Mouse (Mus musculus): Measurements from ENCODE around the gene Usp15.
A peak's percentile ranks its signal among the peaks of the same experiment; 100 is the strongest.

Usp15 gene

DNA sequence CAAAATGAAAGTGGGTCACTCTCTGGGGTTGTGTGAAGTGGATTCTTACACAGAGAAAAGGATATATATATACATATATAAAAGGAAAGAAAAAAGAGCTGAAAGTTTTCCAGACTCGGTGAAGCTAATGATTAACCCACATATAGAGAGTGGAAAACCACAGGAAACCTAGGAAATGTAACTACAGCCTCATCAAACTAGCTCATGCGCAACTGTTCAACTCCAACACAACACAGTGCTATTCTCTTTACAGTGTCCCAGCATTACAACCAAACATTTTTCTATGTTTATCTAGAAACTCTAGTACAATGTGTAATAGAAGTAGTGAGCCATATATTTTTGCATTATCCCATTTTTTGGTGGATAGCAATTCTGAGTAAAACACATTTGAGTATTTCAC is 96.2 kb downstream of the Usp15 start:
- no peak for DNase-seq

DNA sequence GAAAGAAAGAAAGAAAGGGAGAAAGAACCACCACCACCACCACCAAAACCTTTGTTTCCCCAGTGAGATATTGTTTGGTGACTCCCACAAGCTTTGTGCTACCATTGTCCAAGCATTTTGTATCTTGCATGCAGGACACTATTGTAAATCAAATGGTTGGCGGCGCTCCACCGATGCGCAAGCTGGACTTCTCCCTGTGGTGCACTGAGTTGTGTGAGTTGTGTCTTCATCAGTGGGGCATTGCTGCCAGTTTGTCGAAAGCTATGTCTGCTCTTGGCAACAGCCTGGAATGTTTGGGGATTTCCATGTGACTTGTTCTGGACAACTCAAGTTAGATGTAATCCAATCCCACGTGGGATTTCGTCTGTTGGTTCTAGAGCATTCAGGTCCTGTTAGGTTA is 102.3 kb downstream of the Usp15 start:
- no peak for DNase-seq

DNA sequence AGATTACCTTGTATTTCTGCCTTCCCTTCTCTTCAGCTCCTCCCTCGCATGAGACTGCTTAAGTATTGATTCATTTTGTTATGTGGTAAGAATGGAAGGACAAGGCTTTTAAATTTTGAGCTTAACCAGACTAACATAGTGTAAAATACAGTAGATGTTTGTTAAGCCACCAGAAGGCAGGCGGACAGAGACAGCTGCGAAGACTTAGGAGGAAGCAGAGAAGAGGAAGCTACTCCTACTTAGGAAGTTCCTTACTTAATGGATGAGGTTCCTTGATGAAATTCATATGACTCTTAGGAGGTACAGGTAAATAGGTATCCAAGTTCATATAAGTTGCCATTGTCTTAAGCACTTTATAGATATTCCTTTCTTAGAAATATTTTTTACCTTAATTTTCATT is 104.2 kb downstream of the Usp15 start:
- no peak for DNase-seq

- peak; percentile 27 for DNase-seq
Observed at GRCm38 (mm10) chr10:123091737-123092136, 105.1 kb downstream of the Usp15 start.

DNA sequence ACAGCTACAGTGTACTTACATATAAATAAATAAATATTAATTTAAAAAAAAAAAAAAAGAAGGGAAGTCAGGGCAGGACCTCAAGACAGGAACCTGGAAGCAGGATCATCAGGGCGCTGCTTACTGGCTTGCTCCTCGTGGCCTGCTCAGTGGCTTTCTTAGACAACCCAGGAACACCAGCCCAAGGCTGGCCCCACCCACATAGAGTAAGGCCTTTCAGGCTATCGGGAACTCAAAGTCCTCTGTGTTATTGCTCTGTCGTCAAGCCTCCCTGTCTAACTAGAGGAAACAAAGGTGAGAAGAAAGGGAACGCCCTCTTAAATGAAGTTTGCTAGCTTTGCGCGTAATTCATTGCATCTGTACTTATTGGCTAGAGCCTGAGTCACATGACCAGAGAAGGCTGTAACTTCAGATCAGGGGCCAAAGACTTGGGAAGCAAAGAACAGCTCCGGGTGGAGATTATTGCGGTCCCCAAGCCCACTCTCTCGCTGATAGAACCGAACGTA is 107.3 kb downstream of the Usp15 start:
- no peak for DNase-seq

DNA sequence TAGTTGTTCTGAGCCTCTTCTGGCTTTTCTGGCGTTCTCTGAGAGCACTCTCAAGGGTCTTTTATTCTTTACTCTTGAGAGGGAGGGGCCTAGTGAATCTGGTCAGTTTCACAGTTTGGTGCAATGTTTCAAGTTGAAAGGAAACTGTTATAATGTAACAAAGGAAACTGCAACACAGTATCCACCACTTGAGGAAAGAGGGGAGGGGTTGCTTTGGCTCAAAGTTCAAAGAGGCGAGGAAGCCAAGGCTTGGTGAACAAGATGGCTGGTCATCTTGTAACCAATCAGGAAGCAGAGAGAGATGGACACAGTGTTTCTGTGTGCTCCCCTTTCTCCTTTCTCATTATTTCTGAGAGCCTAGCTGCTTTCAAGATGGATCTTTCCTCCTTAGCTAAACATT is 109.9 kb downstream of the Usp15 start:
- no peak for DNase-seq

- DNase-seq, result no peak
Observed at GRCm38 (mm10) chr10:123084900-123085641, 111.7 kb downstream of the Usp15 start.

DNA sequence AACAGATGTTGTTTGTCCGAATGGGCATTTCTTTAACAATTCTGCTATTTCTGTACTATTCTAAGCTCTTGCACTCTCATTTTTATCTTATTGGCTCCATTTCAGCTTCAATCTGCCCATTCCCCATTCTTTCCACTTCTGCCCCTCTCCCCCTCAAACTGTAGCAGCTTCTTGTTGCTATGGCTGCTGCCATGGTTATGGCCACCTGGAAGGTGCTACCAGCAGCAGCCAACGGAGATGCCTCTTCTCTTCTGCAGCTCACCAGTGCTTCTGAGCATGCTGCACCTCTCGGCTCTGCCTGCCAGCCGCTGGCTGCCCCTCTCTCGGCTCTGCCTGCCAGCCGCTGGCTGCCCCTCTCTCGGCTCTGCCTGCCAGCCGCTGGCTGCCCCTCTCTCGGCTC is 112.5 kb downstream of the Usp15 start:
- no peak for DNase-seq

DNA sequence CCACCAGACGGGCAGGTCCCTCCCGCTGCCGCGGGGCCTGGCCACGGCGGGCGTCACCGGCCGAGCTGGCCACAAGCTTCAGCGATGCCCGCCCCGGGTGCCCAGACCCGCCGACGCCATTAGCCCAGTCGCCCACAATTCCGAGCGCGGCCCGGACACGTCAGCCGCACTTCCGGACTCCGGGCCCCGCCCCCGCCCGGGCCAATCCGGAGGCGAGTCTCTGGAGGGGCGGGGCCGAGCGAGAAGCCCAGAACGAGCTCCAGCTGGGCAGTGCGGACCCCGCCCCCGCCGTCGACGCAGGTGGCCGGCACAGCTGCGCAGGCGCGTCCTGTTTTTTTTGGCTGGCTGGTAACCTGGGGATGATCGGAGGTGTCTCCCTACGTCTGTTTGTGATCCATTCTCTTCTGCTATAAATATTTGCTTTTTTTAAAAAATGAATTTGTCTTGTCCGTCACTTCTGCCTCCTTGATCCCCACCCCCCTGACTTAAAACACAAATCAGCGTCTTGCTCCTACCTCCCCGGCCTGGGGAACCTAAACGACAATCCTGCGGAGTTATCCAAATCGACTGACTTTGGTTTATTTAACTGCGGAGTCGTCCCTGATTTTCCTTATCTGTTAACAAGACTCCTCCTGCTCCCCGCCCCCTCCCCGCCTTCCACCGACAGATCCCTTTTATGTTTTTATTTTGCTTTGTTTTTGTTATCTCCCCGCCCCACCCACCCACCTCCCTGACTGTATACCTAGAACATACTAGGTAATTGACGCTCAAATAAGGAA is 120.4 kb downstream of the Usp15 start, which contains the start of gene Mon2:
Gene Mon2 (minus strand): TSS at position 261 of the 779 bp plus-strand sequence.
- DNase-seq, result peak; percentile 97

DNA sequence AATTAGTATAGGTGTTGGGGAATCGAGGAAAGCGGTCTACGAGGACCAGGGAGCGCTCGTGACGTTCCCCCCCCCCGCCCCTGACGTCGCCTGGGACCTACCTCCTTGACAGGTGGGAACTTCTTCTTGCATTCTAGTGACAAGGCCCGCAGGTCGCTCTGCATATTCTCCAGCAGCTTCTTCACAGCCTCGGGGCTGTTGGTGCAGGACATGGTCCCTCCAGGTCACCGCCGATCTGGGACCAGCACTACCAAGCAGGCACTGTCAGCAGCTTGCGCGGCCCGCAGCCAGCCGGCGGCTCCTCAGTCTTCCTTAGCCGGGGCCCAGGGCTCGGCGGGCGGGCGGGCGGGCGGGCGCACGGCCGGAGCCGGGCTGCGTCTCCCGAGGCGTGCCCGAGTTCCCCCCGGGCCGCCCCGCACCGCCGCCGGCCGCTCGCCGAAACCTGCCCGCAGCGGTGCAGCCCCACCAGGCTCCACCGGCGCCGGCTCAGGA is 121.0 kb downstream of the Usp15 start:
- peak; percentile 35 for DNase-seq

- DNase-seq, result no peak
Observed at GRCm38 (mm10) chr10:123071997-123072396, 124.8 kb downstream of the Usp15 start.

GRCm38 (mm10) chr10:123063021-123063420 is 133.8 kb downstream of the Usp15 start:
- DNase-seq, result no peak

GRCm38 (mm10) chr10:123060831-123061230 is 136.0 kb downstream of the Usp15 start:
- no peak for DNase-seq

- no peak for DNase-seq
Observed at GRCm38 (mm10) chr10:123057082-123057481, 139.7 kb downstream of the Usp15 start.

- no peak for DNase-seq
Observed at GRCm38 (mm10) chr10:123056463-123056862, 140.3 kb downstream of the Usp15 start.

GRCm38 (mm10) chr10:123055205-123056000 is 141.4 kb downstream of the Usp15 start:
- DNase-seq, result no peak

All from cerebellum, adult 11 months (tissue).